Mouse (Mus musculus) neural tube, embryonic 13.5 days (tissue): ENCODE measurements around the gene Synpo2. TPM values are rescaled to one million over a fixed set of nuclear protein-coding genes. Genes with fewer than 3 reads are reported as not detected.
A peak's percentile ranks its signal among the peaks of the same experiment; 100 is the strongest.
"Not testable (repeated sequence)": the region's sequence is repeated elsewhere in the genome, so short reads cannot be mapped to it uniquely, and the experiment has no call there.

Experiments
- ATAC-seq: fragments of 200-750 bp; cut with Nextera tagmentation; 2 replicates; pipeline ENCODE4 v1.8.0; 2017; ENCODE audit warnings: low read depth, mild to moderate bottlenecking, moderate TSS enrichment, moderate library complexity
- H3K27ac ChIP-seq: fragments of 300-500 bp; sonication (generic); replicated peaks from 2 replicates; pipeline ENCODE4 v1.5.1; 2015; ENCODE audit warnings: moderate library complexity, mild to moderate bottlenecking, inconsistent platforms
- H3K27me3 ChIP-seq: fragments of 300-500 bp; sonication (generic); 2 replicates; pipeline ENCODE4 v1.6.1; 2015; ENCODE audit warnings: mild to moderate bottlenecking, inconsistent platforms
- H3K36me3 ChIP-seq: fragments of 300-500 bp; sonication (generic); 2 replicates; pipeline ENCODE4 v1.6.1; 2015; ENCODE audit warnings: mild to moderate bottlenecking, inconsistent platforms
- H3K4me1 ChIP-seq: fragments of 300-500 bp; sonication (generic); replicated peaks from 2 replicates; pipeline ENCODE4 v1.6.1; 2015; ENCODE audit warnings: inconsistent platforms
- H3K4me2 ChIP-seq: fragments of 300-500 bp; sonication (generic); 2 replicates; pipeline ENCODE4 v1.6.1; 2015; ENCODE audit warnings: inconsistent platforms, mild to moderate bottlenecking, moderate library complexity
- H3K4me3 ChIP-seq: fragments of 300-500 bp; sonication (generic); 2 replicates; pipeline ENCODE4 v1.5.1; 2015; ENCODE audit warnings: mild to moderate bottlenecking, inconsistent platforms
- H3K9ac ChIP-seq: fragments of 300-500 bp; sonication (generic); 2 replicates; pipeline ENCODE4 v1.6.1; 2015; ENCODE audit warnings: moderate library complexity, mild to moderate bottlenecking, inconsistent platforms
- H3K9me3 ChIP-seq: fragments of 300-500 bp; sonication (generic); 2 replicates; pipeline ENCODE4 v1.6.1; 2016; ENCODE audit warnings: inconsistent platforms
- WGBS: fragments of 180-500 bp; shearing (Covaris S2); methylation state at CpG from one replicate; pipeline ENCODE4 v1.1.7; 2015; 5-methylcytosine and 5-hydroxymethylcytosine counted together
- polyA plus RNA-seq: library from polyadenylated mRNA; unstranded; fragments of >200 nt; fragmentation: Nextera tagmentation; extraction: Ambion mirVana; gene quantifications from 2 replicates; pipeline ENCODE4 v1.2.1, GENCODE M21; 2015

Synpo2 gene
- polyA plus RNA-seq, 1 experiment from 2014 or later, result 2.0 TPM

GRCm38 (mm10) chr3:123141069-123141468 lies 94.9 kb downstream of the Synpo2 start:
- Histone ChIP-seq H3K27ac (no peak overlapping the region), H3K9me3 (no peaks in the 10 kb centered on the region), H3K9ac (no peak overlapping the region), H3K4me3 (no peak overlapping the region), H3K4me2 (no peak overlapping the region), H3K27me3 (no peaks in the 10 kb centered on the region), H3K36me3 (no peaks in the 10 kb centered on the region), H3K4me1 (no peaks in the 10 kb centered on the region)
- ATAC-seq, result no peak
- WGBS, result 84% methylated on average over 6 of the region's 6 CpGs

DNA sequence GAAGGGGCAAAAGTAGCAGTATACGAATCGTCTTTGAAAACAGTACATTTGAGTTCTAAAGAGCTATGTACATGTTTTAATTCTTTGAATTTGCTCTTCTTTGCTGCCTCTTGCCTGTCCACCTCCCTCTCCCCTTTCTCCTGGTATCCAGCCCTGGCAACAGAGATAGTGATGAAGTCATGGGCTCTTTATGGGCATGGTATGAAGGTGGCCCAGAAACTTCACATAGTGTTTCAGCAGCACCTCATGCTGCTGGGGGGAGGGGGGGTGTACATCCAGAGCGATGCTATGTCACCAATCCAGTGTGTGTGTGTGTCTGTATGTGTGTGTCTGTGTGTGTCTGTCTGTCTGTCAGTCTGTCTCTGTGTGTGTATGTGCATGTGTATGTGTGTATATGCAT lies 95.8 kb downstream of the Synpo2 start:
- WGBS, result 89% methylated on average over 3 of the region's 3 CpGs
- H3K9me3 ChIP-seq, result no peaks in the 10 kb centered on the region
- no peak for ATAC-seq
- no peaks in the 10 kb centered on the region for H3K36me3 ChIP-seq
- no peak overlapping the region for H3K9ac ChIP-seq
- no peaks in the 10 kb centered on the region for H3K4me1 ChIP-seq
- H3K4me2 ChIP-seq, result no peak overlapping the region
- no peak overlapping the region for H3K27ac ChIP-seq
- no peaks in the 10 kb centered on the region for H3K27me3 ChIP-seq
- H3K4me3 ChIP-seq, result no peak overlapping the region

GRCm38 (mm10) chr3:123139619-123140018 lies 96.3 kb downstream of the Synpo2 start:
- H3K27ac ChIP-seq, result no peak overlapping the region
- H3K27me3 ChIP-seq, result no peaks in the 10 kb centered on the region
- 74% methylated on average over 5 of the region's 5 CpGs for WGBS
- H3K4me1 ChIP-seq, result no peaks in the 10 kb centered on the region
- H3K36me3 ChIP-seq, result no peaks in the 10 kb centered on the region
- no peaks in the 10 kb centered on the region for H3K9me3 ChIP-seq
- H3K9ac ChIP-seq, result no peak overlapping the region
- no peak overlapping the region for H3K4me2 ChIP-seq
- ATAC-seq, result no peak
- no peak overlapping the region for H3K4me3 ChIP-seq

- 72% methylated on average over 6 of the region's 6 CpGs for WGBS
- H3K4me3 ChIP-seq, result no peak overlapping the region
- 0 out of 2 replicates have a peak overlapping the region, but pooled peaks have one; percentile 28 for H3K27ac ChIP-seq
- H3K27me3 ChIP-seq, result no peaks in the 10 kb centered on the region
- H3K4me1 ChIP-seq, result no peaks in the 10 kb centered on the region
- no peak for ATAC-seq
- no peaks in the 10 kb centered on the region for H3K36me3 ChIP-seq
- no peak overlapping the region for H3K9ac ChIP-seq
- H3K4me2 ChIP-seq, result no peak overlapping the region
- H3K9me3 ChIP-seq, result no peaks in the 10 kb centered on the region
Observed at GRCm38 (mm10) chr3:123138274-123139003, 97.5 kb downstream of the Synpo2 start.

GRCm38 (mm10) chr3:123132101-123132500 lies 103.8 kb downstream of the Synpo2 start:
- 78% methylated on average over 2 of the region's 2 CpGs for WGBS
- no peaks in the 10 kb centered on the region for H3K36me3 ChIP-seq
- no peak for ATAC-seq
- H3K27me3 ChIP-seq, result no peaks in the 10 kb centered on the region
- H3K27ac ChIP-seq, result no peak overlapping the region
- no peak overlapping the region for H3K4me3 ChIP-seq
- H3K4me1 ChIP-seq, result no peaks in the 10 kb centered on the region
- no peaks in the 10 kb centered on the region for H3K9me3 ChIP-seq
- H3K9ac ChIP-seq, result no peak overlapping the region
- no peak overlapping the region for H3K4me2 ChIP-seq

DNA sequence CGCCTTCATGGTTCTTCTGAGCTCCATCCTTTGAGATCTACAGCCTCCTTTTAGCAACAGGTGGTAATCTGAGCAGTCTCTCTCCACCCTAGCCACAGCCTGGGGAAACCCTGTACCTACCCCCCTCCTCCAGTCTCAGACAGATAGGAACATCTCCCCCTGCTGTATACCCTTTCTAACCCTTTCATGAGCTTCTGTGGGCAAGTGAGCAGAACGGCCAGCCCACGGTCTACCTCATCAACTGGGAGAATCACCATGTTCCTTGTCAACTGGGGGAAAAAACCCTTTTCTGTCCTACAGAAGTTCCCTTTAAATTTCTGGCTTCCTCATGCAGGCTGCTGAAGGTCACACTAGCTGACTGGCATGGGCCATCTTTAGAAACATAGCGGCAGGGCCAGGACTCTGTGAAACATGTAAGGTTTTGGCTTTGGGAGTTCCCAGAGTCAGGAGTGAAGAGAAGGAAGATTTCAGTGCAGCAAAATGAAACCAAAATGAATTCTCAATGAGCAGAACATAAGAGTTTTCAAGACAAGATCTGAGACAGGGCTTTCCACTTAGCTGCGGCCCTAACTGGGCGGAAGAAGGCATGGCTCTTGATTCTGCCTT lies 104.7 kb downstream of the Synpo2 start:
- Histone ChIP-seq H3K27me3 (no peaks in the 10 kb centered on the region), H3K4me1 (no peaks in the 10 kb centered on the region), H3K4me3 (no peak overlapping the region), H3K9ac (no peak overlapping the region), H3K4me2 (no peak overlapping the region), H3K27ac (no peak overlapping the region), H3K9me3 (no peaks in the 10 kb centered on the region), H3K36me3 (no peaks in the 10 kb centered on the region)
- 92% methylated on average over 6 of the region's 6 CpGs for WGBS
- ATAC-seq, result no peak

- no peak overlapping the region for H3K4me2 ChIP-seq
- no peaks in the 10 kb centered on the region for H3K36me3 ChIP-seq
- no peak overlapping the region for H3K9ac ChIP-seq
- no peak overlapping the region for H3K27ac ChIP-seq
- H3K9me3 ChIP-seq, result no peaks in the 10 kb centered on the region
- no peaks in the 10 kb centered on the region for H3K4me1 ChIP-seq
- ATAC-seq, result no peak
- no peaks in the 10 kb centered on the region for H3K27me3 ChIP-seq
- H3K4me3 ChIP-seq, result no peak overlapping the region
- WGBS, result 88% methylated on average over 14 of the region's 14 CpGs
Observed at GRCm38 (mm10) chr3:123130314-123131150, 105.4 kb downstream of the Synpo2 start.

DNA sequence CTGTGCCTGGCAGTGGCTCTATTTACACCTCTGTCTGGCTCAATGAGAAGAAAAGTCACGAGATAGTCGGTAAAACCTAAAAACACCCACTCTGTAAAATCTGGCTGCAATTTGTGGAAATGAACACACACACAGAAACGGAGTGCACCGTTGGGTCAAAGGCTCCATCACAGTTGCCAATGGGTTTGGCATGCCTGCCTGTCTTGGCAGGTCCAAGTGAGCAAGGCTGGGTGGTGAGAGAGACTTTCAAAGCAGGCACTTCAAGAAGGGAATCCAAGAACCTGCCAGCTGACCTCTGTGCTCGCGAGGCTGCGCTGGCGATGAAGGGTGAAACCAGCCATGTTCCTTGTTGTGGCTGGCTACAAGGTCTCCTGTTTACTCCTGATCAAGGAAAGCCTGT lies 107.2 kb downstream of the Synpo2 start:
- H3K27me3 ChIP-seq, result no peaks in the 10 kb centered on the region
- H3K9ac ChIP-seq, result no peak overlapping the region
- H3K4me3 ChIP-seq, result no peak overlapping the region
- ATAC-seq, result no peak
- H3K4me2 ChIP-seq, result no peak overlapping the region
- no peaks in the 10 kb centered on the region for H3K9me3 ChIP-seq
- no peak overlapping the region for H3K27ac ChIP-seq
- H3K4me1 ChIP-seq, result no peaks in the 10 kb centered on the region
- H3K36me3 ChIP-seq, result no peaks in the 10 kb centered on the region
- WGBS, result 72% methylated on average over 8 of the region's 8 CpGs

GRCm38 (mm10) chr3:123128091-123128490 lies 107.9 kb downstream of the Synpo2 start:
- H3K4me2 ChIP-seq, result no peak overlapping the region

GRCm38 (mm10) chr3:123126741-123127140 lies 109.2 kb downstream of the Synpo2 start:
- H3K27ac ChIP-seq, H3K4me3 ChIP-seq, H3K36me3 ChIP-seq, H3K9me3 ChIP-seq, ATAC-seq, H3K9ac ChIP-seq, H3K4me2 ChIP-seq, H3K4me1 ChIP-seq, H3K27me3 ChIP-seq: not testable (repeated sequence)
- WGBS, result 93% methylated on average over 4 of the region's 4 CpGs

More at GRCm38 (mm10) chr3:123128091-123128490, 107.9 kb downstream of the Synpo2 start:
- ATAC-seq, result no peak
- Histone ChIP-seq H3K4me1 (no peaks in the 10 kb centered on the region), H3K36me3 (no peaks in the 10 kb centered on the region), H3K27ac (no peak overlapping the region), H3K4me3 (no peak overlapping the region), H3K9me3 (no peaks in the 10 kb centered on the region), H3K27me3 (no peaks in the 10 kb centered on the region), H3K9ac (no peak overlapping the region)
- whole genome bisulfite sequencing, result 43% methylated on average over 7 of the region's 7 CpGs

DNA sequence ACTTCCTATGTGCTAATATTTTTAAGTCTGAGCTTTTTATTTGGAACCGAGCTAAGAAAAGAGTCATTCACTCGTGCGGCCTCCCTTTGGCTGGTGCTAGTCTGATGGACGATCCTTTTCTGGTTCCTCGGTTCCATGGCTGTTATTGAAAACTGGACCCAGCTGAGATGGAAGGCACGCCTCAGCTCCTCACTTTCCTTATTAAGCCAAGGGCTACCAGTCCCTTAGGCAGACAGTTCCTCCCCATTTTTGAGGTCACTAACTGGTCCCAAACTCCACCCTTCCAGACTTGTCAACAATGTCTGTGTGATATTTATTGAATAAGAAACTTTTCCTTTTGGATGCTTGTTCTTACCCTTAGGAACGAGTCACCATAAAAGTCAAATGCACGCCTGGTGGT lies 112.1 kb downstream of the Synpo2 start:
- H3K4me1 ChIP-seq, result no peaks in the 10 kb centered on the region
- no peak overlapping the region for H3K4me2 ChIP-seq
- ATAC-seq, result no peak
- H3K36me3 ChIP-seq, result no peaks in the 10 kb centered on the region
- H3K9ac ChIP-seq, result no peak overlapping the region
- no peak overlapping the region for H3K4me3 ChIP-seq
- H3K9me3 ChIP-seq, result no peaks in the 10 kb centered on the region
- 82% methylated on average over 8 of the region's 8 CpGs for WGBS
- no peak overlapping the region for H3K27ac ChIP-seq
- no peaks in the 10 kb centered on the region for H3K27me3 ChIP-seq
